Mouse (Mus musculus) forebrain, embryonic 14.5 days (tissue): Measurements from ENCODE around the gene Ngfr. TPM values are rescaled to one million over a fixed set of nuclear protein-coding genes. Genes with fewer than 3 reads are reported as not detected.

Experiments used
- ATAC-seq: fragments of 200-750 bp; cut with Nextera tagmentation; 2 replicates; pipeline ENCODE4 v1.8.0; 2017; ENCODE audit warnings: mild to moderate bottlenecking, moderate library complexity
- DNase-seq: peaks from one replicate; pipeline ENCODE4 v3.0.0-alpha.2; 2015; ENCODE audit warnings: low spot score
- H3K27ac ChIP-seq: fragments of 300-500 bp; sonication (generic); 2 replicates; pipeline ENCODE4 v1.5.1; 2014; ENCODE audit warnings: low read depth, mild to moderate bottlenecking, control low read depth, low read length, moderate library complexity
- H3K27me3 ChIP-seq: fragments of 300-500 bp; sonication (generic); replicated peaks from 2 replicates; pipeline ENCODE4 v1.6.1; 2014; ENCODE audit warnings: low read length, control low read depth, mixed read lengths; ENCODE audit not compliant: control insufficient read depth, insufficient read depth
- H3K36me3 ChIP-seq: fragments of 300-500 bp; sonication (generic); 2 replicates; pipeline ENCODE4 v1.6.1; 2014; ENCODE audit warnings: low read length, control low read depth; ENCODE audit not compliant: control insufficient read depth, insufficient read depth
- H3K4me1 ChIP-seq: fragments of 300-500 bp; sonication (generic); 2 replicates; pipeline ENCODE4 v1.6.1; 2014; ENCODE audit warnings: antibody characterized with exemption, low read length, control low read depth; ENCODE audit not compliant: control insufficient read depth, insufficient read depth
- H3K4me2 ChIP-seq: fragments of 300-500 bp; sonication (generic); 2 replicates; pipeline ENCODE4 v1.6.1; 2014; ENCODE audit warnings: mild to moderate bottlenecking, control low read depth, low read length
- H3K4me3 ChIP-seq: fragments of 300-500 bp; sonication (generic); 2 replicates; pipeline ENCODE4 v1.5.1; 2014; ENCODE audit warnings: low read depth, low read length, control low read depth
- H3K9ac ChIP-seq: fragments of 300-500 bp; sonication (generic); 2 replicates; pipeline ENCODE4 v1.6.1; 2014; ENCODE audit warnings: mild to moderate bottlenecking, low read length, control low read depth, moderate library complexity
- H3K9me3 ChIP-seq: fragments of 300-500 bp; sonication (generic); replicated peaks from 2 replicates; pipeline ENCODE4 v1.6.1; 2016; ENCODE audit warnings: low read length, control low read depth, mixed read lengths; ENCODE audit not compliant: control insufficient read depth
- WGBS: fragments of 180-500 bp; shearing (Covaris S2); extraction: QIAGEN DNeasy Blood & Tissue Kit; methylation state at CpG from one replicate; pipeline ENCODE4 v1.1.7; 2014; 5-methylcytosine and 5-hydroxymethylcytosine counted together
- polyA plus RNA-seq: library from polyadenylated mRNA; unstranded; fragments of >200 nt; fragmentation: Nextera tagmentation; extraction: Ambion mirVana; gene quantifications from 2 replicates; pipeline ENCODE4 v1.2.1, GENCODE M21; 2014

The Ngfr gene
- polyA plus RNA-seq, 1 experiment from 2014 or later = 5.0 TPM

GRCm38 (mm10) chr11:95576299-95576698 is 11.2 kb downstream of the Ngfr start:
- no peak overlapping the region for H3K4me2 ChIP-seq
- H3K9me3 ChIP-seq = no peaks in the 10 kb centered on the region
- no peaks in the 10 kb centered on the region for H3K36me3 ChIP-seq
- H3K4me3 ChIP-seq = no peak overlapping the region
- H3K4me1 ChIP-seq = peaks cover 2% of the 10 kb centered on the region; the same call in 1 of the 2 replicates
- no peak for ATAC-seq
- no peak for DNase-seq
- WGBS = 81% methylated on average over 8 of the region's 8 CpGs
- peaks cover 39% of the 10 kb centered on the region for H3K27me3 ChIP-seq
- no peak overlapping the region for H3K9ac ChIP-seq
- no peak overlapping the region for H3K27ac ChIP-seq

- ATAC-seq = no peak
- WGBS = 73% methylated on average over 13 of the region's 13 CpGs
- Histone ChIP-seq H3K9ac (no peak overlapping the region), H3K4me1 (peaks cover 4% of the 10 kb centered on the region; the same call in 1 of the 2 replicates), H3K4me2 (no peak overlapping the region), H3K27me3 (peaks cover 36% of the 10 kb centered on the region), H3K27ac (no peak overlapping the region), H3K9me3 (no peaks in the 10 kb centered on the region), H3K4me3 (no peak overlapping the region), H3K36me3 (no peaks in the 10 kb centered on the region)
- DNase-seq = no peak
Observed at GRCm38 (mm10) chr11:95575791-95576190, 11.7 kb downstream of the Ngfr start.

GRCm38 (mm10) chr11:95574786-95575334 is 12.7 kb downstream of the Ngfr start:
- Histone ChIP-seq H3K4me2 (no peak overlapping the region), H3K9me3 (no peaks in the 10 kb centered on the region), H3K27me3 (peaks cover 31% of the 10 kb centered on the region), H3K27ac (no peak overlapping the region), H3K36me3 (no peaks in the 10 kb centered on the region), H3K4me1 (peaks cover 4% of the 10 kb centered on the region; the same call in 1 of the 2 replicates), H3K9ac (no peak overlapping the region), H3K4me3 (no peak overlapping the region)
- WGBS = 45% methylated on average over 6 of the region's 6 CpGs
- DNase-seq (peak; percentile 69), ATAC-seq (peak; percentile 36; the same call in 1 of the 2 replicates)

GRCm38 (mm10) chr11:95572227-95572626 is 15.3 kb downstream of the Ngfr start:
- Histone ChIP-seq H3K4me2 (no peak overlapping the region), H3K9ac (no peak overlapping the region), H3K36me3 (no peaks in the 10 kb centered on the region), H3K4me3 (no peak overlapping the region), H3K27ac (no peak overlapping the region), H3K4me1 (peaks cover 4% of the 10 kb centered on the region; the same call in 1 of the 2 replicates), H3K27me3 (peaks cover 6% of the 10 kb centered on the region; the same call in 1 of the 2 replicates), H3K9me3 (no peaks in the 10 kb centered on the region)
- ATAC-seq (no peak), DNase-seq (no peak)
- WGBS = 66% methylated on average over 3 of the region's 3 CpGs

GRCm38 (mm10) chr11:95571755-95572154 is 15.8 kb downstream of the Ngfr start:
- no peak overlapping the region for H3K9ac ChIP-seq
- 22% methylated on average over 9 of the region's 9 CpGs for WGBS
- ATAC-seq = no peak
- peaks cover 4% of the 10 kb centered on the region; the same call in 1 of the 2 replicates for H3K4me1 ChIP-seq
- 0 out of 2 replicates have a peak, but pooled peaks cover 3% of the 10 kb centered on the region for H3K27me3 ChIP-seq
- no peak overlapping the region for H3K4me2 ChIP-seq
- H3K27ac ChIP-seq = no peak overlapping the region
- no peaks in the 10 kb centered on the region for H3K36me3 ChIP-seq
- DNase-seq = no peak
- no peaks in the 10 kb centered on the region for H3K9me3 ChIP-seq
- H3K4me3 ChIP-seq = no peak overlapping the region

GRCm38 (mm10) chr11:95570827-95571619 is 16.5 kb downstream of the Ngfr start:
- no peaks in the 10 kb centered on the region for H3K27me3 ChIP-seq
- H3K9ac ChIP-seq = no peak overlapping the region
- WGBS = 47% methylated on average over 25 of the region's 25 CpGs
- ATAC-seq (no peak), DNase-seq (no peak)
- H3K4me3 ChIP-seq = no peak overlapping the region
- H3K27ac ChIP-seq = no peak overlapping the region
- H3K9me3 ChIP-seq = no peaks in the 10 kb centered on the region
- H3K4me2 ChIP-seq = no peak overlapping the region
- peaks cover 4% of the 10 kb centered on the region; the same call in 1 of the 2 replicates for H3K4me1 ChIP-seq
- H3K36me3 ChIP-seq = no peaks in the 10 kb centered on the region

- 89% methylated on average over 6 of the region's 6 CpGs for WGBS
Observed at GRCm38 (mm10) chr11:95569908-95570307, 17.6 kb downstream of the Ngfr start.

GRCm38 (mm10) chr11:95567936-95568715 is 19.4 kb downstream of the Ngfr start:
- 79% methylated on average over 8 of the region's 8 CpGs for WGBS
- Histone ChIP-seq H3K9me3 (no peaks in the 10 kb centered on the region), H3K36me3 (no peaks in the 10 kb centered on the region), H3K4me1 (peaks cover 4% of the 10 kb centered on the region; the same call in 1 of the 2 replicates), H3K4me2 (no peak overlapping the region), H3K27ac (no peak overlapping the region), H3K27me3 (no peaks in the 10 kb centered on the region), H3K4me3 (no peak overlapping the region), H3K9ac (no peak overlapping the region)
- DNase-seq = no peak
- ATAC-seq = no peak

More at GRCm38 (mm10) chr11:95569908-95570307, 17.6 kb downstream of the Ngfr start:
- Histone ChIP-seq H3K4me2 (no peak overlapping the region), H3K9me3 (no peaks in the 10 kb centered on the region), H3K27ac (no peak overlapping the region), H3K4me1 (peaks cover 4% of the 10 kb centered on the region; the same call in 1 of the 2 replicates), H3K9ac (no peak overlapping the region), H3K4me3 (no peak overlapping the region), H3K36me3 (no peaks in the 10 kb centered on the region), H3K27me3 (no peaks in the 10 kb centered on the region)
- no peak for ATAC-seq
- no peak for DNase-seq
